Mouse (Mus musculus) Patski (cell line): Measurements from ENCODE around the gene Smarcc2. TPM values are rescaled to one million over a fixed set of nuclear protein-coding genes. Genes with fewer than 3 reads are reported as not detected.
A peak's percentile ranks its signal among the peaks of the same experiment; 100 is the strongest.
"Not testable (repeated sequence)": the region's sequence is repeated elsewhere in the genome, so short reads cannot be mapped to it uniquely, and the experiment has no call there.

Experiments used
- ATAC-seq: fragments of 100-300 bp; one replicate; pipeline ENCODE4 v1.8.0; 2021
- CTCF ChIA-PET: fragments of 350-600 bp; sonication (Branson Sonifier 250); formaldehyde crosslinking; loops from one replicate; lab custom pipeline; 2022; ENCODE audit warnings: inconsistent platforms; lab: Charles Lee
- POLR2A ChIA-PET: fragments of 350-600 bp; sonication (Branson Sonifier 250); formaldehyde crosslinking; loops from one replicate; lab custom pipeline; 2022; ENCODE audit warnings: antibody characterized with exemption, inconsistent platforms; lab: Charles Lee
- DNase-seq: peaks from one replicate; pipeline ENCODE4 v3.0.0-alpha.2; 2011; ENCODE audit warnings: low read depth, low spot score
- H3K27me3 ChIP-seq: fragments of 371-371 bp; one replicate; pipeline ENCODE4 v1.5.1; 2021
- CTCF ChIP-seq: fragments of 100-300 bp; IDR thresholded peaks from one replicate; pipeline ENCODE4 v1.5.1; 2021
- in situ Hi-C: fragments of 300-500 bp; cut with MboI; formaldehyde crosslinking; loops from 3 replicates; pipeline ENCODE4 v1.11.1; 2018; ENCODE audit warnings: low pct_unique_long_range_greater_than_20kb, mixed read lengths
- polyA plus RNA-seq: library from polyadenylated mRNA; unstranded; gene quantifications from one replicate; pipeline ENCODE4 v1.2.3, GENCODE M21; 2021

The Smarcc2 gene
- polyA plus RNA-seq, 1 experiment from 2014 or later, result 102 TPM

GRCm38 (mm10) chr10:128490912-128491311 is 31.9 kb downstream of the Smarcc2 start:
- ChIA-PET CTCF (no interaction called here), POLR2A (interaction anchor here (1.0 to 1.7 kb wide), 5 partner anchors 9 to 35 kb away, joined by 3 to 7 read pairs (median 6); partner anchors contain the start of gene Esyt1)
- TF ChIP-seq CTCF, result no peak
- in situ Hi-C loops, result no loop called here
- ATAC-seq (no peak), DNase-seq (no peak)
- H3K27me3 ChIP-seq, result no peaks in the 10 kb centered on the region

- DNase-seq, result no peak
- TF ChIP-seq CTCF, result no peak
- in situ Hi-C loops, result no loop called here
- POLR2A ChIA-PET, result interaction anchor here (1.0 to 2.6 kb wide), 4 partner anchors 8 to 34 kb away, joined by 3 to 11 read pairs (median 6); partner anchors contain the start of gene Esyt1
- no peaks in the 10 kb centered on the region for H3K27me3 ChIP-seq
- no peak for ATAC-seq
- CTCF ChIA-PET, result no interaction called here
Observed at GRCm38 (mm10) chr10:128491495-128491894, 32.4 kb downstream of the Smarcc2 start.

- CTCF ChIA-PET, result interaction anchor here (2.2 kb wide), 1 partner anchor 10 kb away, joined by 6 read pairs; no protein-coding TSS in a partner anchor
- DNase-seq, in situ Hi-C loops, H3K27me3 ChIP-seq, ATAC-seq: not testable (repeated sequence)
- POLR2A ChIA-PET, result interaction anchor here (2.6 kb wide), 1 partner anchor 33 kb away, joined by 11 read pairs; the partner anchor contains the start of gene Esyt1
Observed at GRCm38 (mm10) chr10:128492051-128492450, 33.0 kb downstream of the Smarcc2 start.

- ATAC-seq (peak; percentile 17), DNase-seq (no peak)
- TF ChIP-seq CTCF, result no peak
- CTCF ChIA-PET, result interaction anchor here (1.1 to 2.2 kb wide), 3 partner anchors 9 to 55 kb away, joined by 3 to 7 read pairs (median 6); partner anchors contain the start of gene Zc3h10
- no peaks in the 10 kb centered on the region for H3K27me3 ChIP-seq
- POLR2A ChIA-PET, result interaction anchor here (0.6 to 2.6 kb wide), 4 partner anchors 9 to 172 kb away, joined by 3 to 11 read pairs (median 4); partner anchors contain the start of gene Esyt1
- in situ Hi-C loops, result no loop called here
Observed at GRCm38 (mm10) chr10:128492633-128493311, 33.7 kb downstream of the Smarcc2 start.

GRCm38 (mm10) chr10:128493319-128493694 is 34.3 kb downstream of the Smarcc2 start:
- no peak for DNase-seq
- ChIA-PET POLR2A (interaction anchor here (0.6 to 2.6 kb wide), 4 partner anchors 9 to 172 kb away, joined by 3 to 11 read pairs (median 4); partner anchors contain the start of gene Esyt1), CTCF (interaction anchor here (0.7 to 2.2 kb wide), 4 partner anchors 9 to 82 kb away, joined by 3 to 7 read pairs (median 4); partner anchors contain the start of genes Nabp2, Rnf41 and Zc3h10)
- H3K27me3 ChIP-seq, result no peaks in the 10 kb centered on the region
- in situ Hi-C loops, result no loop called here
- no peak for TF ChIP-seq CTCF
- ATAC-seq, result no peak

- in situ Hi-C loops, result no loop called here
- no peak for TF ChIP-seq CTCF
- H3K27me3 ChIP-seq, result no peaks in the 10 kb centered on the region
- ATAC-seq, result peak; percentile 37
- peak; percentile 88 for DNase-seq
- POLR2A ChIA-PET, result interaction anchor here (0.6 to 2.6 kb wide), 5 partner anchors 8 to 171 kb away, joined by 3 to 11 read pairs (median 3); partner anchors contain the start of gene Esyt1
- CTCF ChIA-PET, result interaction anchor here (0.7 to 2.2 kb wide), 5 partner anchors 8 to 82 kb away, joined by 3 to 7 read pairs (median 3); partner anchors contain the start of genes Nabp2, Rnf41 and Zc3h10
Observed at GRCm38 (mm10) chr10:128493695-128494666, 34.9 kb downstream of the Smarcc2 start, which contains the start of gene Myl6. Myl6 (minus strand) TSS chr10:128494145.

GRCm38 (mm10) chr10:128494667-128495245 is 35.7 kb downstream of the Smarcc2 start:
- in situ Hi-C loops, result no loop called here

GRCm38 (mm10) chr10:128495270-128495669 is 36.2 kb downstream of the Smarcc2 start:
- POLR2A ChIA-PET, result interaction anchor here (0.9 to 1.3 kb wide), 2 partner anchors 29 to 33 kb away, joined by 3 read pairs; no protein-coding TSS in a partner anchor
- TF ChIP-seq CTCF, result no peak
- no peak for ATAC-seq
- DNase-seq, result no peak
- H3K27me3 ChIP-seq, result no peaks in the 10 kb centered on the region
- CTCF ChIA-PET, result interaction anchor here (1.0 to 2.2 kb wide), 3 partner anchors 17 to 52 kb away, joined by 3 to 7 read pairs (median 3); partner anchors contain the start of gene Zc3h10
- in situ Hi-C loops, result no loop called here

More at GRCm38 (mm10) chr10:128494667-128495245, 35.7 kb downstream of the Smarcc2 start:
- DNase-seq (no peak), ATAC-seq (no peak)
- CTCF ChIA-PET, result interaction anchor here (1.0 to 2.2 kb wide), 3 partner anchors 17 to 53 kb away, joined by 3 to 7 read pairs (median 3); partner anchors contain the start of gene Zc3h10
- POLR2A ChIA-PET, result interaction anchor here (0.9 to 1.3 kb wide), 2 partner anchors 30 to 33 kb away, joined by 3 read pairs; no protein-coding TSS in a partner anchor
- H3K27me3 ChIP-seq, result no peaks in the 10 kb centered on the region
- TF ChIP-seq CTCF, result no peak

- in situ Hi-C loops, result no loop called here
- no peak for TF ChIP-seq CTCF
- DNase-seq, result no peak
- ATAC-seq, result no peak
- no peaks in the 10 kb centered on the region for H3K27me3 ChIP-seq
- ChIA-PET CTCF (interaction anchor here (0.9 to 1.0 kb wide), 2 partner anchors 12 to 16 kb away, joined by 3 read pairs; no protein-coding TSS in a partner anchor), POLR2A (interaction anchor here (1.3 kb wide), 1 partner anchor 32 kb away, joined by 3 read pairs; no protein-coding TSS in a partner anchor)
Observed at GRCm38 (mm10) chr10:128495903-128496302, 36.9 kb downstream of the Smarcc2 start.
